Mouse (Mus musculus): ENCODE measurements around the gene Ddx17. TPM values are rescaled to one million over a fixed set of nuclear protein-coding genes. Genes with fewer than 3 reads are reported as not detected.

Ddx17 gene
- total and polyA plus RNA-seq, 2 experiments from 2014 or later = 35.1 to 302 TPM

GRCm38 (mm10) chr15:79507055-79507828 is 39.3 kb downstream of the Ddx17 start:
- no peaks in the 10 kb centered on the region for H3K36me3 ChIP-seq (ENCODE audit: insufficient read depth, low read length)
- H3K27me3 ChIP-seq (ENCODE audit: insufficient read depth, low read length) = peaks cover 52% of the 10 kb centered on the region
- peaks cover 4% of the 10 kb centered on the region; the same call in 1 of the 2 replicates for H3K4me1 ChIP-seq (ENCODE audit: insufficient read depth, low read length)
- ATAC-seq (ENCODE audit: low FRiP score) = no peak
- no peak for DNase-seq (ENCODE audit: low spot score)
- no peak overlapping the region for H3K27ac ChIP-seq (ENCODE audit: low read depth, low read length)
- H3K9me3 ChIP-seq (ENCODE audit: low read length) = no peaks in the 10 kb centered on the region
- no peak for TF ChIP-seq CTCF (IDR thresholded peaks at IDR 0.05)
- 42% methylated on average over 23 of the region's 31 CpGs for WGBS
- no peak overlapping the region for H3K9ac ChIP-seq (replicated peaks; ENCODE audit: low read length, poor library complexity, severe bottlenecking)
- no peak overlapping the region for H3K4me3 ChIP-seq (ENCODE audit: low read depth, low read length)
- H3K4me2 ChIP-seq (ENCODE audit: low read depth, low read length, poor library complexity, severe bottlenecking) = no peak overlapping the region

- H3K27ac ChIP-seq (ENCODE audit: low read depth, low read length) = no peak overlapping the region
- 39% methylated on average over 7 of the region's 7 CpGs for WGBS
- peaks cover 55% of the 10 kb centered on the region for H3K27me3 ChIP-seq (ENCODE audit: insufficient read depth, low read length)
- no peak for TF ChIP-seq CTCF (IDR thresholded peaks at IDR 0.05)
- H3K4me2 ChIP-seq (ENCODE audit: low read depth, low read length, poor library complexity, severe bottlenecking) = no peak overlapping the region
- DNase-seq (ENCODE audit: low spot score) (no peak), ATAC-seq (ENCODE audit: low FRiP score) (no peak)
- H3K4me3 ChIP-seq (ENCODE audit: low read depth, low read length) = peak overlapping the region; percentile 56; the same call in 1 of the 2 replicates
- no peaks in the 10 kb centered on the region for H3K9me3 ChIP-seq (ENCODE audit: low read length)
- H3K9ac ChIP-seq (replicated peaks; ENCODE audit: low read length, poor library complexity, severe bottlenecking) = no peak overlapping the region
- peaks cover 4% of the 10 kb centered on the region; the same call in 1 of the 2 replicates for H3K4me1 ChIP-seq (ENCODE audit: insufficient read depth, low read length)
- H3K36me3 ChIP-seq (ENCODE audit: insufficient read depth, low read length) = no peaks in the 10 kb centered on the region
Observed at GRCm38 (mm10) chr15:79506460-79506859, 40.1 kb downstream of the Ddx17 start.

- peaks cover 55% of the 10 kb centered on the region for H3K27me3 ChIP-seq (ENCODE audit: insufficient read depth, low read length)
Observed at GRCm38 (mm10) chr15:79505616-79506283, 40.8 kb downstream of the Ddx17 start.

GRCm38 (mm10) chr15:79504707-79505452 is 41.7 kb downstream of the Ddx17 start, which contains the start of gene Kcnj4:
Kcnj4 (minus strand) TSS chr15:79505241.
- H3K4me2 ChIP-seq (ENCODE audit: low read depth, low read length, poor library complexity, severe bottlenecking) = peak within 1 kb of the TSS; percentile 100
- H3K9ac ChIP-seq (replicated peaks; ENCODE audit: low read length, poor library complexity, severe bottlenecking) = peak within 1 kb of the TSS; percentile 46
- TF ChIP-seq CTCF (IDR thresholded peaks at IDR 0.05) = no peak
- no peak within 1 kb of the TSS for H3K27ac ChIP-seq (ENCODE audit: low read depth, low read length)
- peak within 1 kb of the TSS; percentile 56 for H3K4me3 ChIP-seq (ENCODE audit: low read depth, low read length)
- ATAC-seq (ENCODE audit: low FRiP score) (no peak), DNase-seq (ENCODE audit: low spot score) (no peak)
- H3K9me3 ChIP-seq (ENCODE audit: low read length) = no peaks in the 10 kb centered on the region
- H3K27me3 ChIP-seq (ENCODE audit: insufficient read depth, low read length) = peaks cover 54% of the 10 kb centered on the region
- H3K36me3 ChIP-seq (ENCODE audit: insufficient read depth, low read length) = no peaks in the 10 kb centered on the region
- WGBS = under 1% methylated on average over 52 of the region's 60 CpGs
- peaks cover 4% of the 10 kb centered on the region; the same call in 1 of the 2 replicates for H3K4me1 ChIP-seq (ENCODE audit: insufficient read depth, low read length)

More at GRCm38 (mm10) chr15:79505616-79506283, 40.8 kb downstream of the Ddx17 start:
- H3K4me1 ChIP-seq (ENCODE audit: insufficient read depth, low read length) = peaks cover 4% of the 10 kb centered on the region; the same call in 1 of the 2 replicates
- H3K4me2 ChIP-seq (ENCODE audit: low read depth, low read length, poor library complexity, severe bottlenecking) = peak overlapping the region; percentile 100
- H3K27ac ChIP-seq (ENCODE audit: low read depth, low read length) = no peak overlapping the region
- H3K4me3 ChIP-seq (ENCODE audit: low read depth, low read length) = peak overlapping the region; percentile 56
- no peaks in the 10 kb centered on the region for H3K36me3 ChIP-seq (ENCODE audit: insufficient read depth, low read length)
- ATAC-seq (ENCODE audit: low FRiP score) (peak; percentile 38), DNase-seq (ENCODE audit: low spot score) (peak; percentile 70)
- under 1% methylated on average over 41 of the region's 71 CpGs for WGBS
- peak overlapping the region; percentile 46 for H3K9ac ChIP-seq (replicated peaks; ENCODE audit: low read length, poor library complexity, severe bottlenecking)
- no peak for TF ChIP-seq CTCF (IDR thresholded peaks at IDR 0.05)
- H3K9me3 ChIP-seq (ENCODE audit: low read length) = no peaks in the 10 kb centered on the region

GRCm38 (mm10) chr15:79503438-79503837 is 43.1 kb downstream of the Ddx17 start:
- WGBS = 66% methylated on average over 5 of the region's 5 CpGs
- Histone ChIP-seq H3K4me3 (ENCODE audit: low read depth, low read length) (no peak overlapping the region), H3K4me1 (ENCODE audit: insufficient read depth, low read length) (peaks cover 4% of the 10 kb centered on the region; the same call in 1 of the 2 replicates), H3K36me3 (ENCODE audit: insufficient read depth, low read length) (no peaks in the 10 kb centered on the region), H3K9ac (replicated peaks; ENCODE audit: low read length, poor library complexity, severe bottlenecking) (no peak overlapping the region), H3K9me3 (ENCODE audit: low read length) (no peaks in the 10 kb centered on the region), H3K27ac (ENCODE audit: low read depth, low read length) (no peak overlapping the region), H3K27me3 (ENCODE audit: insufficient read depth, low read length) (peaks cover 51% of the 10 kb centered on the region), H3K4me2 (ENCODE audit: low read depth, low read length, poor library complexity, severe bottlenecking) (no peak overlapping the region)
- DNase-seq (ENCODE audit: low spot score) = no peak
- TF ChIP-seq CTCF (IDR thresholded peaks at IDR 0.05) = no peak
- no peak for ATAC-seq (ENCODE audit: low FRiP score)

All from midbrain, postnatal 0 days (tissue).